Mouse (Mus musculus) B cell, adult 62 days (primary cell): ENCODE results near the gene Homer3. TPM values are rescaled to one million over a fixed set of nuclear protein-coding genes. Genes with fewer than 3 reads are reported as not detected.

Experiments
- total RNA-seq: library from RNA; stranded (reverse); gene quantifications from 4 replicates; pipeline ENCODE4 v1.2.4, GENCODE M21; 2023

Gene Homer3
- total RNA-seq = 6.2 to 9.0 TPM (median 6.9 TPM) in 4 replicates

GRCm38 (mm10) chr8:70282603-70283135 is at the start of gene Homer3:
Gene Homer3 (plus strand): TSS chr8:70282827.

DNA sequence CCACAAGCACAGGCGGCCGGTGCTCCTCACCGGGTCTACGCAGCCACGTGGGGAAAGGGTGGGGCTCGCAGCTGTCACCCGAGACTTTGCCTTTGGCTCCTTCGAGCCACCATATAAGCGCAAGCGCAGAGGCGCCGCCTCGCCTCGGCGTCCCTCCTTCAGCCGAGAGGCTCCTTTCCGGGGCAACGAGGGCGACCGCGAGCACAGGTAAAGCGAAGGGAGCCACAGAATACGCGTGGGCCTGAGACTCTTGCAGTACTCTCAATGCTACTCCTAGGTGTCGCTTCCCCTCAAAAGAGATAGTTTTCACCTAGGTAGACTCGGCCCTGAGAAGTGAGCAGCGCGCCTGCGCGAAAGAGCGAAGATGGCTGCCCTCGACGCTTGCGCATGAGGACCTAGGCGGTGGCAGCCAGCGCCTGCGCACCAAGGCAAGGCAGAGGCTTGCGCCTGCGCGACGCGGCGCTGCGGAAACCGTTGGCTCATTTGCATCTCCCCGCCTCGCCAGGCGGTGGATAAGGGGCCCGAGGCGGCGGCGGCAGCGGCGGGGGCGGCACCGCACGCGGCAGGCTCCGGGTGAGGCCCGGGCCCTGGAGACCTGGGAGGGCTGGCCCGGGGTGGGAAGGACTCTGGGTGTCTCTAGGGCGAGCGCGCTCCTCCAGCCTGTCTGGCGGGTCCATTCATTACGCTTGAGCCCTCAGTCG is 48.4 kb upstream of the Homer3 start, which contains the start of the genes Sugp2 and Armc6:
Gene Sugp2 (plus strand): TSS at position 147 of the 701 bp plus-strand sequence.
Gene Armc6 (minus strand): TSS at position 387 of the 701 bp plus-strand sequence.

GRCm38 (mm10) chr8:70302358-70302890 is 19.8 kb downstream of the Homer3 start, which contains the start of the genes Ddx49 and Cope:
Gene Ddx49 (minus strand): TSS chr8:70302489.
Gene Cope (plus strand): TSS chr8:70302518.

DNA sequence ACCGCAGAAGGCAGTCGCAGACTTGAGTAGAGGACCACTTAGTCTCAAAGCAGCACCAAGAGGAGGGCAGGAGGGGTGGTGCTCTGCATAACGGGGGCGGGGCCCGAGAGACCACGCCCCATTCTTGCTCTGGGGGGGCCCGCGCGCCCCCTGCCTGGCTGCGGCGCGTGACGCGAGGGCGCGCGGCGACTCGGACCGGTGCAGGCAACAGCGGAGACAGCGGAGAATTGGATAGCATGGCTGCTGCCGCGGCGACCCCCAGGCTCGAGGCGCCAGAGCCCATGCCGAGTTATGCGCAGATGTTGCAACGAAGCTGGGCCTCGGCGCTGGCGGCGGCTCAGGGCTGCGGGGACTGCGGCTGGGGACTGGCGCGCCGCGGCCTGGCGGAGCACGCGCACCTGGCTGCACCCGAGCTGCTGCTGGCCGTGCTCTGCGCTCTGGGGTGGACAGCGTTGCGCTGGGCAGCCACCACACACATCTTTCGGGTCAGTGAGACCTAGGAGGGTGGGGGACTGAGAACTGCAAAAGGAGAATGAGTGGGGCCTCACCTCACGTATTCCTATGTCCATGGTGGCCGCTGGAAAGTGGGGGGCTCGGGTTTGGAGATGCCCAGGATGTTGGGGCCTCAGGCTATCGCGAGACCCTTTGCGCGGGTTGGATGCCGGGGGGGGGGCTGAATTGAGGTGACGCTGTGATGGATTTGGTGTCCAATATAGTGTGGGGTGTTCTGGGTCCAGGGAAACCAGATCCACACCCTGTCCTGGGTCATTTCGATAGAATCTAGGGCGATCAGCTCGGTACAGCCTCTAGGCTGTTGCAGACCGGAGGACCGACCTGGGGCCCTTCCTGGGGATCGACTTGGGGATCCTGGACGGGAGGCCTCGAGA is 33.2 kb downstream of the Homer3 start, which contains the start of gene Cers1:
Gene Cers1 (plus strand): TSS at position 152 of the 887 bp plus-strand sequence.

DNA sequence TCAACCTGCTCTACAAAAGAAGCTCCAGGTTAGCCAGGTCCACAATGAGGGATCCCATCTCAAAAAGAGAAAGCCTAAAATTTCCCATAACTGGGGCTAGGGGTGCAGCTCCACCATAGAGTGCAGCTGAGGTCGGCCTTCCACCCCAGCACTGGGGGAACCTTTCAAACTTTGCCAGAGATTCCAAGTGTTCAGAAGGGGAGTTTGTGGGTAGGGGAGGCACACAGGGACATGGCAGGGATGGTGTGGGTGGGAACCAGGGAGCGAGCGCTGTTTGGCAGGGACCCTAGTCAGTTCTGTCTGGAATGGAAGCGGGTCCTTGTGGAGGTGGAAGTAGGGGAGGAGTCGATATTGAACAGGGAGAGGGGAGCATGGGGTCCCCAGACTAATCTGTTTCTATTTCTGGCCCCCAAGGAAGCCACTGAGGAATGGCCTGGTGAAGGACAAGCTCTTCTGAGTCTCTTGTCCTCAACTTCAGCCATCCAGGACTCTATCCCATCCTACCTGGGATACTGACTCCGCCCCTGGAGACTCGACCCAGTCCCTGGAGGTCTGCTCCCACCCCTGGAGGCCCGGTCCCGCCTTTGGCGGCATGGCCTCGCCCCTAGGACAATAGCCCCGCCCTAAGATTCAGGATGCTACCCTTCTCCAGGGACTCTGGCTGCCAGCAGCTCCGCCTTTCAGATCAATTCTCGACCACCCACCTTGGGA is 46.7 kb downstream of the Homer3 start, which contains the start of gene Gdf1:
Gene Gdf1 (plus strand): TSS at position 694 of the 711 bp plus-strand sequence.

Other genes starting within 250 kb of the Homer3 start
- 120 to 135 TPM (median 124 TPM) in 4 replicates for gene Mau2, start 240.1 kb upstream of the Homer3 start, total RNA-seq
- gene Sugp1, start 240.0 kb upstream of the Homer3 start, total RNA-seq = 41.7 to 48.8 TPM (median 46.5 TPM) in 4 replicates
- gene Tm6sf2, start 209.9 kb upstream of the Homer3 start, total RNA-seq = 0.41 to 0.42 TPM in 2 of 4 replicates, not detected in the others
- gene Hapln4, start 199.4 kb upstream of the Homer3 start, total RNA-seq = not detected in 4 replicates
- gene Ncan, start 162.0 kb upstream of the Homer3 start, total RNA-seq = 0.12 to 0.24 TPM (median 0.12 TPM) in 4 replicates
- 26.8 to 34.5 TPM (median 33.3 TPM) in 4 replicates for gene Nr2c2ap, start 151.5 kb upstream of the Homer3 start, total RNA-seq
- gene Rfxank, start 143.7 kb upstream of the Homer3 start, total RNA-seq = 29.2 to 34.9 TPM (median 32.5 TPM) in 4 replicates
- gene Borcs8, start 143.3 kb upstream of the Homer3 start, total RNA-seq = 47.1 to 58.2 TPM (median 52.7 TPM) in 4 replicates
- gene Mef2b, start 143.1 kb upstream of the Homer3 start, total RNA-seq = 2.4 to 4.5 TPM (median 4.0 TPM) in 4 replicates
- 43.7 to 57.9 TPM (median 47.4 TPM) in 4 replicates for gene Tmem161a, start 110.5 kb upstream of the Homer3 start, total RNA-seq
- gene Slc25a42, start 70.5 kb upstream of the Homer3 start, total RNA-seq = 3.6 to 6.2 TPM (median 4.5 TPM) in 4 replicates
- gene Sugp2, start 48.6 kb upstream of the Homer3 start, total RNA-seq = 65.9 to 70.7 TPM (median 67.1 TPM) in 4 replicates
- gene Armc6, start 48.4 kb upstream of the Homer3 start, total RNA-seq = 7.2 to 11.5 TPM (median 10.0 TPM) in 4 replicates
- 67.5 to 86.5 TPM (median 76.3 TPM) in 4 replicates for gene Ddx49, start 19.7 kb downstream of the Homer3 start, total RNA-seq
- gene Cope, start 19.7 kb downstream of the Homer3 start, total RNA-seq = 94.5 to 110 TPM (median 108 TPM) in 4 replicates
- gene Cers1, start 32.9 kb downstream of the Homer3 start, total RNA-seq = not detected in 4 replicates
- not detected in 4 replicates for gene Gdf1, start 47.0 kb downstream of the Homer3 start, total RNA-seq
- gene Upf1, start 70.5 kb downstream of the Homer3 start, total RNA-seq = 68.7 to 78.5 TPM (median 70.9 TPM) in 4 replicates
- 0.48 TPM in 1 of 4 replicates, not detected in the others for gene Comp, start 90.7 kb downstream of the Homer3 start, total RNA-seq
- gene Crtc1, start 156.8 kb downstream of the Homer3 start, total RNA-seq = 16.1 to 28.0 TPM (median 24.1 TPM) in 4 replicates
- 8.4 to 10.1 TPM (median 8.6 TPM) in 4 replicates for gene Klhl26, start 194.1 kb downstream of the Homer3 start, total RNA-seq
- gene Tmem59l, start 204.5 kb downstream of the Homer3 start, total RNA-seq = not detected in 4 replicates
- gene Crlf1, start 210.3 kb downstream of the Homer3 start, total RNA-seq = 1.2 to 2.5 TPM (median 2.0 TPM) in 3 of 4 replicates, not detected in the other
- 33.3 to 46.0 TPM (median 38.6 TPM) in 4 replicates for gene Rex1bd, start 223.9 kb downstream of the Homer3 start, total RNA-seq
- 2,835 to 2,861 TPM (median 2,853 TPM) in 4 replicates for gene Uba52, start 228.0 kb downstream of the Homer3 start, total RNA-seq
- 231 to 253 TPM (median 245 TPM) in 4 replicates for gene Fkbp8, start 244.9 kb downstream of the Homer3 start, total RNA-seq
- 53.7 to 70.3 TPM (median 60.4 TPM) in 4 replicates for gene Kxd1, start 245.1 kb downstream of the Homer3 start, total RNA-seq